Mouse (Mus musculus): ENCODE data around the gene Cend1. TPM values are rescaled to one million over a fixed set of nuclear protein-coding genes. Genes with fewer than 3 reads are reported as not detected.

Gene Cend1
- polyA plus RNA-seq, 1 experiment from 2014 or later, result 3.4 TPM

- H3K27ac ChIP-seq, result peak within 1 kb of the TSS; percentile 89
- H3K9ac ChIP-seq, result peak within 1 kb of the TSS; percentile 64
- H3K4me3 ChIP-seq (replicated peaks), result peak within 1 kb of the TSS; percentile 78
- no peaks in the 10 kb centered on the region for H3K9me3 ChIP-seq (replicated peaks)
- 0 out of 2 replicates have a peak, but pooled peaks cover 5% of the 10 kb centered on the region for H3K27me3 ChIP-seq
- under 1% methylated on average over 57 of the region's 57 CpGs for WGBS
- peak; percentile 95 for ATAC-seq (replicated peaks; ENCODE audit: low FRiP score)
- peaks cover 22% of the 10 kb centered on the region for H3K4me1 ChIP-seq
- peaks cover 13% of the 10 kb centered on the region for H3K36me3 ChIP-seq
- H3K4me2 ChIP-seq, result peak within 1 kb of the TSS; percentile 94
Observed at GRCm38 (mm10) chr7:141391625-141392551, 37.4 kb downstream of the Cend1 start, which contains the start of gene Taldo1. Gene Taldo1 (plus strand): TSS chr7:141392199.

GRCm38 (mm10) chr7:141390326-141391259, 38.7 kb downstream of the Cend1 start:
- Histone ChIP-seq H3K4me3 (replicated peaks) (no peak overlapping the region), H3K27ac (no peak overlapping the region), H3K9me3 (replicated peaks) (no peaks in the 10 kb centered on the region), H3K4me2 (peak overlapping the region; percentile 94), H3K27me3 (0 out of 2 replicates have a peak, but pooled peaks cover 5% of the 10 kb centered on the region), H3K4me1 (peaks cover 22% of the 10 kb centered on the region), H3K9ac (no peak overlapping the region), H3K36me3 (peaks cover under 1% of the 10 kb centered on the region; the same call in 1 of the 2 replicates)
- WGBS, result 53% methylated on average over 9 of the region's 9 CpGs
- no peak for ATAC-seq (replicated peaks; ENCODE audit: low FRiP score)

- WGBS, result 40% methylated on average over 3 of the region's 3 CpGs
- H3K27ac ChIP-seq, result no peak overlapping the region
- H3K36me3 ChIP-seq, result no peaks in the 10 kb centered on the region
- no peak for ATAC-seq (replicated peaks; ENCODE audit: low FRiP score)
- H3K4me2 ChIP-seq, result no peak overlapping the region
- H3K9me3 ChIP-seq (replicated peaks), result no peaks in the 10 kb centered on the region
- H3K4me3 ChIP-seq (replicated peaks), result no peak overlapping the region
- H3K4me1 ChIP-seq, result peaks cover 19% of the 10 kb centered on the region
- no peak overlapping the region for H3K9ac ChIP-seq
- H3K27me3 ChIP-seq, result 0 out of 2 replicates have a peak, but pooled peaks cover 9% of the 10 kb centered on the region
Observed at GRCm38 (mm10) chr7:141388487-141389109, 40.7 kb downstream of the Cend1 start.

- no peak overlapping the region for H3K9ac ChIP-seq
- H3K27me3 ChIP-seq, result 0 out of 2 replicates have a peak, but pooled peaks cover 9% of the 10 kb centered on the region
- no peaks in the 10 kb centered on the region for H3K9me3 ChIP-seq (replicated peaks)
- no peak for ATAC-seq (replicated peaks; ENCODE audit: low FRiP score)
- H3K27ac ChIP-seq, result no peak overlapping the region
- WGBS, result 43% methylated on average over 2 of the region's 2 CpGs
- no peak overlapping the region for H3K4me3 ChIP-seq (replicated peaks)
- no peaks in the 10 kb centered on the region for H3K36me3 ChIP-seq
- H3K4me1 ChIP-seq, result peaks cover 16% of the 10 kb centered on the region
- H3K4me2 ChIP-seq, result no peak overlapping the region
Observed at GRCm38 (mm10) chr7:141387807-141388486, 41.3 kb downstream of the Cend1 start.

GRCm38 (mm10) chr7:141381068-141381835, 48.0 kb downstream of the Cend1 start:
- 78% methylated on average over 4 of the region's 4 CpGs for WGBS
- Histone ChIP-seq H3K4me2 (no peak overlapping the region), H3K9me3 (replicated peaks) (no peaks in the 10 kb centered on the region), H3K4me1 (no peaks in the 10 kb centered on the region), H3K4me3 (replicated peaks) (no peak overlapping the region), H3K27ac (no peak overlapping the region), H3K9ac (no peak overlapping the region), H3K36me3 (no peaks in the 10 kb centered on the region), H3K27me3 (0 out of 2 replicates have a peak, but pooled peaks cover 4% of the 10 kb centered on the region)
- no peak for ATAC-seq (replicated peaks; ENCODE audit: low FRiP score)

GRCm38 (mm10) chr7:141379584-141379983, 49.7 kb downstream of the Cend1 start:
- no peak overlapping the region for H3K4me2 ChIP-seq
- ATAC-seq (replicated peaks; ENCODE audit: low FRiP score), result no peak
- H3K27me3 ChIP-seq, result 0 out of 2 replicates have a peak, but pooled peaks cover 4% of the 10 kb centered on the region
- H3K36me3 ChIP-seq, result no peaks in the 10 kb centered on the region
- H3K9ac ChIP-seq, result no peak overlapping the region
- no peaks in the 10 kb centered on the region for H3K4me1 ChIP-seq
- H3K9me3 ChIP-seq (replicated peaks), result no peaks in the 10 kb centered on the region
- no peak overlapping the region for H3K27ac ChIP-seq
- H3K4me3 ChIP-seq (replicated peaks), result no peak overlapping the region
- WGBS, result 39% methylated on average over 4 of the region's 4 CpGs

Other genes with a start within 250 kb of the Cend1 start
- 92.1 and 98.0 TPM in 2 replicates for gene Hras, start 235.5 kb downstream of the Cend1 start, polyA plus RNA-seq (2015; fragmentation: Nextera tagmentation; extraction: Ambion mirVana)
- 10.3 and 13.9 TPM in 2 replicates for gene Lrrc56, start 235.3 kb downstream of the Cend1 start, polyA plus RNA-seq (2015; fragmentation: Nextera tagmentation; extraction: Ambion mirVana)
- 3.4 and 3.5 TPM in 2 replicates for gene Lmntd2, start 215.4 kb downstream of the Cend1 start, polyA plus RNA-seq (2015; fragmentation: Nextera tagmentation; extraction: Ambion mirVana)
- gene Rassf7, start 213.6 kb downstream of the Cend1 start, polyA plus RNA-seq (2015; fragmentation: Nextera tagmentation; extraction: Ambion mirVana), result 57.5 and 66.9 TPM in 2 replicates
- 73.1 and 78.3 TPM in 2 replicates for gene Phrf1, start 200.7 kb downstream of the Cend1 start, polyA plus RNA-seq (2015; fragmentation: Nextera tagmentation; extraction: Ambion mirVana)
- gene Irf7, start 163.0 kb downstream of the Cend1 start, polyA plus RNA-seq (2015; fragmentation: Nextera tagmentation; extraction: Ambion mirVana), result 3.5 and 3.8 TPM in 2 replicates
- gene Cdhr5, start 152.7 kb downstream of the Cend1 start, polyA plus RNA-seq (2015; fragmentation: Nextera tagmentation; extraction: Ambion mirVana), result 8.2 and 8.6 TPM in 2 replicates
- 41.1 and 43.5 TPM in 2 replicates for gene Sct, start 150.4 kb downstream of the Cend1 start, polyA plus RNA-seq (2015; fragmentation: Nextera tagmentation; extraction: Ambion mirVana)
- 1.4 and 1.8 TPM in 2 replicates for gene Drd4, start 137.5 kb downstream of the Cend1 start, polyA plus RNA-seq (2015; fragmentation: Nextera tagmentation; extraction: Ambion mirVana)
- 68.2 and 81.1 TPM in 2 replicates for gene Deaf1, start 101.8 kb downstream of the Cend1 start, polyA plus RNA-seq (2015; fragmentation: Nextera tagmentation; extraction: Ambion mirVana)
- 52.8 and 54.4 TPM in 2 replicates for gene Tmem80, start 101.8 kb downstream of the Cend1 start, polyA plus RNA-seq (2015; fragmentation: Nextera tagmentation; extraction: Ambion mirVana)
- 33.1 and 39.6 TPM in 2 replicates for gene Eps8l2, start 90.6 kb downstream of the Cend1 start, polyA plus RNA-seq (2015; fragmentation: Nextera tagmentation; extraction: Ambion mirVana)
- 340 and 353 TPM in 2 replicates for gene Taldo1, start 37.3 kb downstream of the Cend1 start, polyA plus RNA-seq (2015; fragmentation: Nextera tagmentation; extraction: Ambion mirVana)
- gene Gatd1, start 15.4 kb downstream of the Cend1 start, polyA plus RNA-seq (2015; fragmentation: Nextera tagmentation; extraction: Ambion mirVana), result 61.5 and 61.8 TPM in 2 replicates
- 27.6 and 34.0 TPM in 2 replicates for gene Slc25a22, start 8.4 kb upstream of the Cend1 start, polyA plus RNA-seq (2015; fragmentation: Nextera tagmentation; extraction: Ambion mirVana)
- 10.5 and 12.6 TPM in 2 replicates for gene Pidd1, start 14.5 kb upstream of the Cend1 start, polyA plus RNA-seq (2015; fragmentation: Nextera tagmentation; extraction: Ambion mirVana)
- gene Rplp2, start 17.9 kb upstream of the Cend1 start, polyA plus RNA-seq (2015; fragmentation: Nextera tagmentation; extraction: Ambion mirVana), result 1,339 and 1,510 TPM in 2 replicates
- gene Pnpla2, start 25.7 kb upstream of the Cend1 start, polyA plus RNA-seq (2015; fragmentation: Nextera tagmentation; extraction: Ambion mirVana), result 36.3 and 41.7 TPM in 2 replicates
- 19.3 and 22.0 TPM in 2 replicates for gene Cracr2b, start 31.6 kb upstream of the Cend1 start, polyA plus RNA-seq (2015; fragmentation: Nextera tagmentation; extraction: Ambion mirVana)
- 30.9 and 34.8 TPM in 2 replicates for gene Cd151, start 37.9 kb upstream of the Cend1 start, polyA plus RNA-seq (2015; fragmentation: Nextera tagmentation; extraction: Ambion mirVana)
- gene Polr2l, start 45.6 kb upstream of the Cend1 start, polyA plus RNA-seq (2015; fragmentation: Nextera tagmentation; extraction: Ambion mirVana), result 78.7 and 81.5 TPM in 2 replicates
- 91.6 and 93.4 TPM in 2 replicates for gene Tspan4, start 45.7 kb upstream of the Cend1 start, polyA plus RNA-seq (2015; fragmentation: Nextera tagmentation; extraction: Ambion mirVana)
- 39.7 and 45.0 TPM in 2 replicates for gene Chid1, start 110.4 kb upstream of the Cend1 start, polyA plus RNA-seq (2015; fragmentation: Nextera tagmentation; extraction: Ambion mirVana)
- 77.9 and 87.8 TPM in 2 replicates for gene Ap2a2, start 132.7 kb upstream of the Cend1 start, polyA plus RNA-seq (2015; fragmentation: Nextera tagmentation; extraction: Ambion mirVana)
- gene Muc6, start 225.8 kb upstream of the Cend1 start, polyA plus RNA-seq (2015; fragmentation: Nextera tagmentation; extraction: Ambion mirVana), result 0.23 TPM in 2 replicates